Mouse (Mus musculus) hindbrain, embryonic 11.5 days (tissue): ENCODE results near the gene Ccl21a. TPM values are rescaled to one million over a fixed set of nuclear protein-coding genes. Genes with fewer than 3 reads are reported as not detected.
"Not testable (repeated sequence)": the region's sequence is repeated elsewhere in the genome, so short reads cannot be mapped to it uniquely, and the experiment has no call there.

Experiments
- ATAC-seq: fragments of 200-750 bp; cut with Nextera tagmentation; 2 replicates; pipeline ENCODE4 v1.8.0; 2017; ENCODE audit warnings: mild to moderate bottlenecking, moderate TSS enrichment, moderate library complexity; ENCODE audit not compliant: low FRiP score
- DNase-seq: peaks from one replicate; pipeline ENCODE4 v3.0.0-alpha.2; 2015; ENCODE audit warnings: low spot score
- H3K27ac ChIP-seq: fragments of 300-500 bp; sonication (generic); 2 replicates; pipeline ENCODE4 v1.5.1; 2014; ENCODE audit warnings: mild to moderate bottlenecking, low read depth, low read length
- H3K27me3 ChIP-seq: fragments of 300-500 bp; sonication (generic); 2 replicates; pipeline ENCODE4 v1.6.1; 2014; ENCODE audit warnings: mild to moderate bottlenecking, low read length, moderate library complexity, mixed read lengths; ENCODE audit not compliant: control insufficient read depth, insufficient read depth
- H3K36me3 ChIP-seq: fragments of 300-500 bp; sonication (generic); 2 replicates; pipeline ENCODE4 v1.6.1; 2014; ENCODE audit warnings: mild to moderate bottlenecking, low read length, moderate library complexity, mixed read lengths; ENCODE audit not compliant: control insufficient read depth, insufficient read depth
- H3K4me1 ChIP-seq: fragments of 300-500 bp; sonication (generic); replicated peaks from 2 replicates; pipeline ENCODE4 v1.6.1; 2014; ENCODE audit warnings: low read length, mixed read lengths; ENCODE audit not compliant: control insufficient read depth, insufficient read depth
- H3K4me2 ChIP-seq: fragments of 300-500 bp; sonication (generic); replicated peaks from 2 replicates; pipeline ENCODE4 v1.6.1; 2014; ENCODE audit warnings: mild to moderate bottlenecking, low read depth, low read length
- H3K4me3 ChIP-seq: fragments of 300-500 bp; sonication (generic); 2 replicates; pipeline ENCODE4 v1.5.1; 2014; ENCODE audit warnings: low read depth, low read length
- H3K9ac ChIP-seq: fragments of 300-500 bp; sonication (generic); 2 replicates; pipeline ENCODE4 v1.6.1; 2014; ENCODE audit warnings: low read depth, low read length
- H3K9me3 ChIP-seq: fragments of 300-500 bp; sonication (generic); 2 replicates; pipeline ENCODE4 v1.6.1; 2016; ENCODE audit warnings: low read length; ENCODE audit not compliant: control insufficient read depth
- WGBS: fragments of 180-500 bp; shearing (Covaris S2); extraction: QIAGEN DNeasy Blood & Tissue Kit; methylation state at CpG from one replicate; pipeline ENCODE4 v1.1.7; 2014; 5-methylcytosine and 5-hydroxymethylcytosine counted together
- polyA plus RNA-seq: library from polyadenylated mRNA; unstranded; fragments of >200 nt; fragmentation: Nextera tagmentation; extraction: Ambion mirVana; gene quantifications from 2 replicates; pipeline ENCODE4 v1.2.1, GENCODE M21; 2014

Ccl21a gene
- polyA plus RNA-seq: 2.1 TPM in 2 replicates

DNA sequence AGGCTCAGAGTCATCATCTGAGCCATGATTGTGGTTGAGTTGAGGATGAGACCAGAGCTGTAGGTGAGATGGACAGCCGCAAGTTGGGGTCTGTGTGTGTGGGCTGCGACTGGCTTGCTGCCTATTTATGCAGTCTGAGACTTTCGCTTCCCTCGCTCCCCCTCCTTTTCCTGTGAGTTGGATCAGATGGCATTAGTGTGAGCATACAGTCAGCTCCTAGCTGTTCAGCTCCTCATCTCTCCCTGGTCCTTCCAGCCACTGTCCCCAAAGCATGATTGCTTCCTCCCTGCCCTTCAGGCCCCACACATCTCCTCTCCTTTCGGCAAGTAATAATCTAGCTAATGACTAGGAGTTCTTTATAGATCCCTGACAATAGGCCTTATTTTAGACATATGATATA is at the start of gene Ccl21a:
Gene Ccl21a, minus strand, starts transcription at position 101 of the 400 bp plus-strand sequence.
- not testable (repeated sequence) for H3K36me3 ChIP-seq, H3K4me2 ChIP-seq, H3K9me3 ChIP-seq, DNase-seq, ATAC-seq, H3K4me1 ChIP-seq, H3K27me3 ChIP-seq, H3K9ac ChIP-seq, H3K27ac ChIP-seq, H3K4me3 ChIP-seq
- WGBS: no CpG with 5 or more reads among the region's 5 CpGs

GRCm38 (mm10) chr4:42756477-42756876 is 17.3 kb downstream of the Ccl21a start, which contains the start of gene Ccl19:
Gene Ccl19, minus strand, starts transcription at chr4:42756577.
- H3K36me3 ChIP-seq, H3K4me1 ChIP-seq, DNase-seq, H3K9me3 ChIP-seq, H3K27ac ChIP-seq, H3K4me3 ChIP-seq, H3K4me2 ChIP-seq, ATAC-seq, H3K27me3 ChIP-seq, H3K9ac ChIP-seq: not testable (repeated sequence)
- WGBS: no CpG with 5 or more reads among the region's 6 CpGs

DNA sequence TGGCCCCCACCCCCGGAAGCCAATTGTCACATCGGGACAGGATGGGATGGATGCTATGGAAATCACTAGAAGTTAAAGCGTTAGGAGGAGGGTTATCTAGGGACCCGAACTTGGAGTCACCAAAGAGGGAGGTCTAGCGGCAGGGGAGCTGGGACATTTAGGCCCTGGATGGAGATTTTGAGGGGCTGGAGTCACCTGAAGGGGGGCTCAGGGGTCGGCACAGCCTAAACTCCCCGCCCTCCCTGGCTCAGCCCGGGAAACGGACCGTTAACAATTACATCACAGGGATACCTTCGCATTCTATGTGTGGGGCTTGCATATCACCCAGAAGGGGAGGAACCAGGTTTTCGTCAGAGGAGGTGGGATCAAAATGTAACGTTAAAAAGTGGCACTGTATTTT is 38.5 kb downstream of the Ccl21a start, which contains the start of gene 4930578G10Rik:
Gene 4930578G10Rik, plus strand, starts transcription at position 301 of the 400 bp plus-strand sequence.
- DNase-seq, H3K9me3 ChIP-seq, ATAC-seq: not testable (repeated sequence)

More for the DNA sequence above, 38.5 kb downstream of the Ccl21a start, which contains the start of gene 4930578G10Rik:
- H3K27ac ChIP-seq, H3K9ac ChIP-seq, H3K36me3 ChIP-seq, H3K4me2 ChIP-seq, H3K27me3 ChIP-seq, H3K4me3 ChIP-seq, H3K4me1 ChIP-seq: not testable (repeated sequence)
- WGBS: no CpG with 5 or more reads among the region's 13 CpGs

Other genes starting within 250 kb of the Ccl21a start
- gene Fam205a2, start 245.8 kb downstream of the Ccl21a start, polyA plus RNA-seq: not detected in 2 replicates
- gene Gm10591, start 161.8 kb downstream of the Ccl21a start, polyA plus RNA-seq: not detected in 2 replicates
- not detected in 2 replicates for gene Gm2564, start 144.3 kb downstream of the Ccl21a start, polyA plus RNA-seq
- not detected in 2 replicates for gene Ccl27b, start 118.7 kb downstream of the Ccl21a start, polyA plus RNA-seq
- gene Il11ra2, start 112.1 kb downstream of the Ccl21a start, polyA plus RNA-seq: not detected in 2 replicates
- 1.1 and 1.7 TPM in 2 replicates for gene 4930578G10Rik, start 38.4 kb downstream of the Ccl21a start, polyA plus RNA-seq
- gene Ccl19, start 17.4 kb downstream of the Ccl21a start, polyA plus RNA-seq: 0.60 TPM in 1 of 2 replicates, not detected in the other
- gene Fam205a1, start 79.9 kb upstream of the Ccl21a start, polyA plus RNA-seq: 0.06 TPM in 1 of 2 replicates, not detected in the other
- 0.70 and 0.71 TPM in 2 replicates for gene Gm12394, start 82.8 kb upstream of the Ccl21a start, polyA plus RNA-seq
- 0.93 and 1.1 TPM in 2 replicates for gene Fam205c, start 100.2 kb upstream of the Ccl21a start, polyA plus RNA-seq
- 3.0 and 4.4 TPM in 2 replicates for gene Phf24, start 142.7 kb upstream of the Ccl21a start, polyA plus RNA-seq
- gene Dnajb5, start 175.8 kb upstream of the Ccl21a start, polyA plus RNA-seq: 23.6 and 24.4 TPM in 2 replicates
- 0.27 and 0.40 TPM in 2 replicates for gene 1700022I11Rik, start 195.6 kb upstream of the Ccl21a start, polyA plus RNA-seq
- 613 and 675 TPM in 2 replicates for gene Vcp, start 226.5 kb upstream of the Ccl21a start, polyA plus RNA-seq
- 14.9 and 22.0 TPM in 2 replicates for gene Fancg, start 236.5 kb upstream of the Ccl21a start, polyA plus RNA-seq